Mouse (Mus musculus) lung, postnatal 10 days (tissue): ENCODE measurements at regions not wholly inside any gene's neighbourhood (a gene's known extent, or its start where the extent isn't known, plus 50 kb on each side); places are given as distances from the start of the nearest gene placed in this dataset.
A peak's percentile ranks its signal among the peaks of the same experiment; 100 is the strongest.

ENCODE experiments used
- DNase-seq: peaks from one replicate; pipeline ENCODE4 v3.0.0; 2021

DNA sequence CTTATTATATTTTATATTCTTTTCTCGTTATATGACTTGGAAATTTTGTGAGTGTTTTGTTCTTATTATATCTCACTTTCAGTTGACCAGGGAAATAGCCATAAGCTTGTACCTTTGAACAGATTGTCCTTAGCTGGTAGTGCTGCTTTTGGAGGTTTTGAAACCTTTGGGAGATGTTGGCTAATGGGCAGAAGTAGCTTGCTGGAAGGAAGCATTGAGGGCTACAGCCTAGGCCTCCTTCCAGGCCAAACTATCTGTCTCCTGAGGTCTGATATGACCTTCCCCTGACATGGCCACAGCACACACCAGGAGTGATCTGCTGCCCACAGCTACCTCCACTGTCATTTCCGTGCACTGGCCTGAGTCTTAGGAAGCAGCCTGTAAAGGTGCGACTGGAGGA, 56.8 kb downstream of the Cdkn2c start:
- no peak for DNase-seq

DNA sequence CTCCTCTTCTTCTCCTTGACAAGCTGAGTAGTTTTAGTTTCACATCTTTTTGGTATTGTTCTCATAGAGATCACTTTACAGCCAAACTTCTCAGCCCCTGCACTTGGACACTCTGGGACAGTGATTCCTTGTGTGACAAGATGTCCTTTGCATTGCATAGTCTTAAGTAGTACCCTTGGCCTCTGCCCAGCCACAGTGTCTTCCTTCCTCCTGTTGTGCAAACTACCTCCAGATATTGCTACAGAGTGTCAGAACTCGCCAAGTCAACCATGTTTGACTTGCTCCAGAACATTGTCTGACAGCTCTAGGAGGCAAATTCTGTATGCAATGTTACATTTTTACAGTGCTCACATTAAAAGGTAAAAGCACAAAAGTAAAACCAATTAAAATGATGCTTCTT, 57.2 kb downstream of the Cdkn2c start:
- DNase-seq: peak; percentile 15

DNA sequence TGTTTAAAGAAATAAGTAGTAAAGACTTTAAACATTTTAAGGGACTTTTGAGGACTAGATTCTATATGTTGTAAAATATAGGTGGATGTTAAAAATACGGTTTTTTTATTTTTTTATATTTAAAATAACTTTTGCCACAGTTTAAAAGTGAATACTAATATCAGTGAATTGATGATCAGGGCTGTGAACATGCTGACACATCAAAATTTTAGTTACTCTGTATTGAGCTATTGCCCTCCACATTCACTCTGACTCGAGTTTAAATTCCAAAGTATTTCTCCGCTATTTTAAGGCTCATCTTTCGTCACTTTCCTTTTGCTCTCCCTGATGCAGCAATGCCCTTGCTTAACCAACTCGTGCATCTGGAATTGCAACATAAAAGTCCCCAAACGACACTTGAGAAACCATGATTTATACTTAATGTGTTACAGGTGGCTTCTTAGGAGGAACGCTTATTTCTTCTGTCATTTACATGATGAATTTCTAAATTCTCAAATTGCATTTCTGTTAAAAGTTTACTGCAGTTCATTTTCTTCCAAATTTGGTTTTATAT, 58.7 kb upstream of the 4930522H14Rik start:
- peak; percentile 13 for DNase-seq

DNA sequence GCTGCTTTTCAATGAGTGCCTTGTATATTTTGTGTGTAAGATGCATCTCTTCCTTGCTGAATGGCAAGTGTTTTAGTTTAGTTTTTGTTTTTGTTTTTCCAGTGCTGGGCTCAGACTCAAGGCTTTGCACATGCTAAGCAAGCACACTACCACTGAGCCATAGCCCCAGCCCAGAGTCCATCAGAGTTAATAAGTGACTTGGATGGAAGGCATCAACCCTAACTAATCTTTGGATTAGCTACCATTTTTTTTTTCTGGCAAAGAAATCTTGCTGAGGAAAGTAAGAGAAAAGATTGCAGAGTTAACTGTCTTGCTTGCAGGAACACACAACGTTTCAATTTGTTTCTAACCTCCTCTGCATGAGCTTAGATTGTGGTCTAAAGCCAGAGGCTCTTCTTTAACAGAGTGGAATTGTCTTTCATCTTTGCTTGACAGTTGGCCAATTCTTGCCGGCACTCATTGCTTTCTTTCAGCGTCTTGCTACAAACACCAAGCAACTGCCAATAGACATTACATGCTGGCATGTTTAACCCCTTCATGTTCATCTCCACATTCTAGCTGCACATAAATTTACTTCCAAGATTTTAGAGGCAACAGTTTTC, 52.2 kb upstream of the 4930522H14Rik start:
- peak; percentile 54 for DNase-seq

DNA sequence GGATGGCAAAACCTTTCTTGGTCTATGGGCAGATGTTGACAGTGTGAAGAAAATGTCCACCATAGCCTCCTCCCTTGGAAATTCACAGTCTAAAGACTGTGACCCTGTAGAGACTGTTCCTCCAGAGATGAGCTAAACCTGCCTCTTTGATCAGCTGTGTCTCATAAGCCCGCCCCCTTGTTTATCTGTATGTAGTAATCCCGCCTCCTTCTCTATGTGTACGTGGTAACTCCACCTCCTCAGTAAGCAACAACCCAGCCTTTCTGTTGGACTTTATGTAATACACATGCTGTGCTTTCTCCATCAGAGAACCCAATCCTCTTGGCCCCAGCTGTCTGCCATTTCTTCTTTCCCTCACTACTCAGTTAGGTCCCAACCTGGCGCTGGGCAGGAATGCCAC, 51.4 kb upstream of the 4930522H14Rik start:
- DNase-seq: no peak
